Mouse (Mus musculus): Measurements from ENCODE around the gene Vps50. TPM values are rescaled to one million over a fixed set of nuclear protein-coding genes. Genes with fewer than 3 reads are reported as not detected.

Vps50 gene
- polyA plus RNA-seq, 1 experiment from 2014 or later, result 20.3 TPM

Other genes starting within 250 kb of the Vps50 start
- 2.5 and 2.8 TPM in 2 replicates for gene Samd9l, start 98.8 kb upstream of the Vps50 start, polyA plus RNA-seq (2014; fragmentation: Nextera tagmentation; extraction: Ambion mirVana)
- gene Hepacam2, start 84 bp upstream of the Vps50 start, polyA plus RNA-seq (2014; fragmentation: Nextera tagmentation; extraction: Ambion mirVana), result 0.09 and 0.11 TPM in 2 replicates